Mouse (Mus musculus): ENCODE measurements around the gene Pex7. TPM values are rescaled to one million over a fixed set of nuclear protein-coding genes. Genes with fewer than 3 reads are reported as not detected.

The Pex7 gene
- polyA plus RNA-seq, 1 experiment from 2014 or later: 23.3 TPM

- Histone ChIP-seq H3K4me3 (ENCODE audit: low read depth, low read length) (no peak overlapping the region), H3K36me3 (ENCODE audit: control insufficient read depth, insufficient read depth, low read length) (no peaks in the 10 kb centered on the region), H3K27ac (replicated peaks; ENCODE audit: low read depth, low read length) (no peak overlapping the region), H3K27me3 (ENCODE audit: control insufficient read depth, insufficient read depth, low read length) (no peaks in the 10 kb centered on the region), H3K4me2 (ENCODE audit: low read depth, severe bottlenecking) (no peak overlapping the region), H3K4me1 (ENCODE audit: control insufficient read depth, insufficient read depth, low read length) (peaks cover 5% of the 10 kb centered on the region; the same call in 1 of the 2 replicates), H3K9me3 (ENCODE audit: control insufficient read depth, low read length) (no peaks in the 10 kb centered on the region), H3K9ac (ENCODE audit: low read length) (no peak overlapping the region)
- ATAC-seq (ENCODE audit: insufficient number of reproducible peaks, low FRiP score, low TSS enrichment, low read depth): no peak
- no peak for DNase-seq (ENCODE audit: low spot score)
- 84% methylated on average over 6 of the region's 6 CpGs for WGBS
Measured at GRCm38 (mm10) chr10:19938738-19939137, 31.2 kb upstream of the Pex7 start.

DNA sequence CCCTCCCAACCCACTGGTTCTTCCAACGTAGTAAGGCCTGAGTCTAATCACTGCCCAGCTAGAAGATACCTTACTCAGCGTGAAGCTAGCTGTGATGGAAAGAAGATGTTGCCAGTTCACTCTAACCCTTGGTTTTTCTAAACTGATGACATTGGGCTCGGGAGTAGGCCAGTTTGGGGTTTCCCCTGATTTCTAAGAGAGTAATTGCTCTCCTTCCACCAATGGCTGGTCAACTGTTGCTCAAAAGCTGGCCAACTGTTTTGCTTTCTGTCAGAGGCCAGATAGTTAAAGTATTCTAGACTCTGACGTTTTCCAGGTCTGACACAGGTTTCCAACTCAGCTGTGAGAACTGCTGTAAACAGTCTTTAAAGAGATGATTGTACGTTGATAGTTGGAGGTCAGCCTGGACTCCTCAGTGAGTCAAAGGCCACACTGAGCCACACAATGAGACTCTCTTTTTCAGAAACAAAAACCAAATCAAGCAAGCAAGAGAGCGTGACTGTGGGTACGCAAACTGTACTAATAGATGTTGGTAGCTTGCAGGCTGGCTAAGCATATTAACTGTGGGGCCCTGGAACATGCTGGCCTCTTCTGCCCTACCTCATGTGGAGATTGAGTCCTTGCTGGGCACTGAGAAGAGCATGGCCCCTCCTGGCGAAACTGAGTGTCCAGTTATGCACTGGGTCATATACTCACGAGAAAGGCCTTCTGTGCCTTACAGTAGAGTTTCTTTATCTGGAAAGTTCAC, 29.6 kb upstream of the Pex7 start:
- WGBS: 62% methylated on average over 9 of the region's 9 CpGs
- ATAC-seq (ENCODE audit: insufficient number of reproducible peaks, low FRiP score, low TSS enrichment, low read depth): no peak
- DNase-seq (ENCODE audit: low spot score): no peak
- Histone ChIP-seq H3K27me3 (ENCODE audit: control insufficient read depth, insufficient read depth, low read length) (0 out of 2 replicates have a peak, but pooled peaks cover 7% of the 10 kb centered on the region), H3K9me3 (ENCODE audit: control insufficient read depth, low read length) (no peaks in the 10 kb centered on the region), H3K9ac (ENCODE audit: low read length) (no peak overlapping the region), H3K36me3 (ENCODE audit: control insufficient read depth, insufficient read depth, low read length) (no peaks in the 10 kb centered on the region), H3K4me2 (ENCODE audit: low read depth, severe bottlenecking) (no peak overlapping the region), H3K4me1 (ENCODE audit: control insufficient read depth, insufficient read depth, low read length) (peaks cover 5% of the 10 kb centered on the region; the same call in 1 of the 2 replicates), H3K4me3 (ENCODE audit: low read depth, low read length) (no peak overlapping the region), H3K27ac (replicated peaks; ENCODE audit: low read depth, low read length) (no peak overlapping the region)

GRCm38 (mm10) chr10:19935821-19936367, 28.4 kb upstream of the Pex7 start:
- Histone ChIP-seq H3K4me1 (ENCODE audit: control insufficient read depth, insufficient read depth, low read length) (peaks cover 5% of the 10 kb centered on the region; the same call in 1 of the 2 replicates), H3K9me3 (ENCODE audit: control insufficient read depth, low read length) (no peaks in the 10 kb centered on the region), H3K27ac (replicated peaks; ENCODE audit: low read depth, low read length) (no peak overlapping the region), H3K4me2 (ENCODE audit: low read depth, severe bottlenecking) (no peak overlapping the region), H3K36me3 (ENCODE audit: control insufficient read depth, insufficient read depth, low read length) (no peaks in the 10 kb centered on the region), H3K9ac (ENCODE audit: low read length) (no peak overlapping the region), H3K27me3 (ENCODE audit: control insufficient read depth, insufficient read depth, low read length) (0 out of 2 replicates have a peak, but pooled peaks cover 7% of the 10 kb centered on the region), H3K4me3 (ENCODE audit: low read depth, low read length) (no peak overlapping the region)
- DNase-seq (ENCODE audit: low spot score) (no peak), ATAC-seq (ENCODE audit: insufficient number of reproducible peaks, low FRiP score, low TSS enrichment, low read depth) (no peak)
- 55% methylated on average over 4 of the region's 4 CpGs for WGBS

GRCm38 (mm10) chr10:19935295-19935623, 27.8 kb upstream of the Pex7 start:
- DNase-seq (ENCODE audit: low spot score) (no peak), ATAC-seq (ENCODE audit: insufficient number of reproducible peaks, low FRiP score, low TSS enrichment, low read depth) (no peak)
- Histone ChIP-seq H3K27me3 (ENCODE audit: control insufficient read depth, insufficient read depth, low read length) (0 out of 2 replicates have a peak, but pooled peaks cover 7% of the 10 kb centered on the region), H3K9ac (ENCODE audit: low read length) (no peak overlapping the region), H3K27ac (replicated peaks; ENCODE audit: low read depth, low read length) (no peak overlapping the region), H3K4me1 (ENCODE audit: control insufficient read depth, insufficient read depth, low read length) (peaks cover 5% of the 10 kb centered on the region; the same call in 1 of the 2 replicates), H3K4me3 (ENCODE audit: low read depth, low read length) (peak overlapping the region; percentile 64), H3K9me3 (ENCODE audit: control insufficient read depth, low read length) (no peaks in the 10 kb centered on the region), H3K4me2 (ENCODE audit: low read depth, severe bottlenecking) (peak overlapping the region; percentile 85), H3K36me3 (ENCODE audit: control insufficient read depth, insufficient read depth, low read length) (no peaks in the 10 kb centered on the region)
- WGBS: 6% methylated on average over 10 of the region's 10 CpGs

DNA sequence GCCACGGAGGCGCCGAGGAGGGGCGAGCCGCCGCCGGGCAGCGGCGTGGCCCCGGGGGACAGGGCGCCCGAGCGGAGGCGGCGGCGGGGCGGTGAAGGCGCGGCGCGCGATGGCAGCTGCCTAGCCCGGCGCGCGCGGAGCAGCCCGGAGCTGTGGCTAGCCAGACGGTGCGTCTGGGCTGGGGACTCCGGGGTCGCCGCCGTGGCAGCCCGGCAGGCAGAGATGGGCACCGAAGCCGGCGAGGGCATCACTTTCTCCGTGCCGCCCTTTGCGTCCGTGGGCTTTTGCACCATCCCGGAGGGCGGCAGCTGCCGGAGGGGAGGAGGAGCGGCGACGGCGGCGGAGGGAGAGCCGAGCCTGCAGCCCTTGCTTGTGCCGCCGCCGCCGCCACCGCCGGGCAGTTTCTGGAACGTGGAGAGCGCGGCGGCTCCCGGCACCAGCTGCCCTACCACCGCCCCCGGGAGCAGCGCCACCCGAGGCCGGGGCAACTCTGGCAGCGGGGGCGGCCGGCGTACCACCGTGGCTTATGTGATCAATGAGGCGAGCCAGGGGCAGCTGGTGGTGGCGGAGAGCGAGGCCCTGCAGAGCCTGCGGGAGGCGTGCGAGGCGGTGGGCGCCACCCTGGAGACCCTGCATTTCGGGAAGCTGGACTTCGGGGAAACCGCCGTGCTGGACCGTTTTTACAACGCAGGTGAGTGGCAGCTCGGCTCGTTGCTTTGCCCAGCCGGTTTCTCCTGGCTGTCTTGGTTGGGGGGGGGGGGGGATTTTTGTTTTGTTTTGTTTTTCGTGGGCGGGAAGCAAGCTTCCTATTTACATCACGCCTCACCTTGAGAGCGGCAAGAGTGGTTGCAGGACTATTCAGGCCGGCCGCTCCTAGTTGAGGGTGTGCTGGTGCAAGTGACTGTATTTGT, 27.1 kb upstream of the Pex7 start, which contains the start of gene Map3k5:
Gene Map3k5, plus strand, starts transcription at position 89 of the 911 bp plus-strand sequence.
- H3K4me1 ChIP-seq (ENCODE audit: control insufficient read depth, insufficient read depth, low read length): peaks cover 5% of the 10 kb centered on the region; the same call in 1 of the 2 replicates
- 0 out of 2 replicates have a peak, but pooled peaks cover 7% of the 10 kb centered on the region for H3K27me3 ChIP-seq (ENCODE audit: control insufficient read depth, insufficient read depth, low read length)
- peak within 1 kb of the TSS; percentile 85 for H3K4me2 ChIP-seq (ENCODE audit: low read depth, severe bottlenecking)
- peak; percentile 70 for DNase-seq (ENCODE audit: low spot score)
- ATAC-seq (ENCODE audit: insufficient number of reproducible peaks, low FRiP score, low TSS enrichment, low read depth): peak; percentile 67; the same call in 1 of the 2 replicates
- H3K27ac ChIP-seq (replicated peaks; ENCODE audit: low read depth, low read length): no peak within 1 kb of the TSS
- WGBS: under 1% methylated on average over 81 of the region's 95 CpGs
- H3K36me3 ChIP-seq (ENCODE audit: control insufficient read depth, insufficient read depth, low read length): no peaks in the 10 kb centered on the region
- peak within 1 kb of the TSS; percentile 64 for H3K4me3 ChIP-seq (ENCODE audit: low read depth, low read length)
- peak within 1 kb of the TSS; percentile 72 for H3K9ac ChIP-seq (ENCODE audit: low read length)
- no peaks in the 10 kb centered on the region for H3K9me3 ChIP-seq (ENCODE audit: control insufficient read depth, low read length)

DNA sequence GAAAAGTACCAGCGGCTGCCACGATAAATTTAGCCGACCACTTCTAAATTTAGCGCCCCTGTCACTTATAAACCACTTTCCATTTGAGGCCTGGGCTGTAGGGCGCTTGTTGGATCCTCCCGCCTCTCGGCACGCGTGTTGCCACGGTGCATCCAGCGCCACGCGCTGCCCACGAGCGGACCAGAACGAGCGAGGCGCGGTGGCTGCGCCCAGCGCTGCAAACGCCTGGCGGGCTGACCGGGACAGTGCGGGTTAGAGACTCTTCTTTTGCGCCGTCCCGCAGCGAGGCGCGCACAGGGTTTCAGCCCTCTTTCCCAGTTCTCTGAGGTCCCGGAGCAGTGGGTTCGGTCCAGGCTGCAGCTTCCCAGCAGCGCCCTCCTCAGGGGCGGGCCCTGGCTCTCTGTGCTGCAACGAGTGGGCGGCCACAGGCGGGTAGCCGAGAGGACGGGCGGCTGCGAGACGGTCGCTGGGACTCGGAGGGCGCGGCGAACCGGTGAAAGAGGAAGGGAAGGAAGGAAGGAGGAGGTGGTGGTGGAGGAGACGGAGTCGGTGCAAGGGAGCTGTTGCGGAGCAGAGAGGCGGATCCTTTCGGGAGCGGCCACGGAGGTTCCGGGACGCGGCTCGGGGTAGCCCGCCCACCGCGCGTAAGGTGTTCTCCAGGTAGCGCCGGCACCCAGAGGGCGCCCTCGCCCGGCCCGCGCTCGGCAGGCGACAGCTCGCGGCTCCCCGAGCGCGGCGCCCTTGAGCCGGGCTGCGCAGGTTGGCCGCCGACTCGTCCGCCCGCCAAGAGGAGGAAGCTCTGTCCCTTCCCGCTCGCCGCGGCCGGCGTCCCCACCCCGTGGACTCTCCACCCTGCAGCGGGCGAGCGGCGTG, 26.3 kb upstream of the Pex7 start:
- ATAC-seq (ENCODE audit: insufficient number of reproducible peaks, low FRiP score, low TSS enrichment, low read depth): peak; percentile 82; the same call in 1 of the 2 replicates
- no peak overlapping the region for H3K27ac ChIP-seq (replicated peaks; ENCODE audit: low read depth, low read length)
- no peaks in the 10 kb centered on the region for H3K4me1 ChIP-seq (ENCODE audit: control insufficient read depth, insufficient read depth, low read length)
- H3K9me3 ChIP-seq (ENCODE audit: control insufficient read depth, low read length): no peaks in the 10 kb centered on the region
- no peaks in the 10 kb centered on the region for H3K36me3 ChIP-seq (ENCODE audit: control insufficient read depth, insufficient read depth, low read length)
- H3K9ac ChIP-seq (ENCODE audit: low read length): peak overlapping the region; percentile 72
- DNase-seq (ENCODE audit: low spot score): peak; percentile 81
- H3K4me3 ChIP-seq (ENCODE audit: low read depth, low read length): peak overlapping the region; percentile 64
- H3K4me2 ChIP-seq (ENCODE audit: low read depth, severe bottlenecking): peak overlapping the region; percentile 85
- H3K27me3 ChIP-seq (ENCODE audit: control insufficient read depth, insufficient read depth, low read length): 0 out of 2 replicates have a peak, but pooled peaks cover 7% of the 10 kb centered on the region
- WGBS: under 1% methylated on average over 73 of the region's 97 CpGs

GRCm38 (mm10) chr10:19932986-19933385, 25.5 kb upstream of the Pex7 start:
- Histone ChIP-seq H3K27ac (replicated peaks; ENCODE audit: low read depth, low read length) (no peak overlapping the region), H3K9ac (ENCODE audit: low read length) (no peak overlapping the region), H3K9me3 (ENCODE audit: control insufficient read depth, low read length) (no peaks in the 10 kb centered on the region), H3K4me3 (ENCODE audit: low read depth, low read length) (peak overlapping the region; percentile 64; the same call in 1 of the 2 replicates), H3K4me2 (ENCODE audit: low read depth, severe bottlenecking) (peak overlapping the region; percentile 85; the same call in 1 of the 2 replicates), H3K27me3 (ENCODE audit: control insufficient read depth, insufficient read depth, low read length) (0 out of 2 replicates have a peak, but pooled peaks cover 7% of the 10 kb centered on the region), H3K4me1 (ENCODE audit: control insufficient read depth, insufficient read depth, low read length) (no peaks in the 10 kb centered on the region), H3K36me3 (ENCODE audit: control insufficient read depth, insufficient read depth, low read length) (no peaks in the 10 kb centered on the region)
- 26% methylated on average over 3 of the region's 3 CpGs for WGBS
- DNase-seq (ENCODE audit: low spot score) (no peak), ATAC-seq (ENCODE audit: insufficient number of reproducible peaks, low FRiP score, low TSS enrichment, low read depth) (no peak)

Data from limb, embryonic 11.5 days (tissue).